Mouse (Mus musculus): Measurements from ENCODE around the gene Tmem150a. TPM values are rescaled to one million over a fixed set of nuclear protein-coding genes. Genes with fewer than 3 reads are reported as not detected.
A peak's percentile ranks its signal among the peaks of the same experiment; 100 is the strongest.

The Tmem150a gene
- polyA plus RNA-seq, 1 experiment = 13.0 TPM

GRCm38 (mm10) chr6:72346261-72346660 lies 9.0 kb upstream of the Tmem150a start:
- no peak for TF ChIP-seq CTCF (IDR thresholded peaks at IDR 0.05; ENCODE audit: low read depth, low read length)
- TF ChIP-seq EP300 (IDR thresholded peaks at IDR 0.05; ENCODE audit: insufficient read depth, low read depth, low read length) = no peak
- TF ChIP-seq POLR2A (IDR thresholded peaks at IDR 0.05; ENCODE audit: insufficient read depth, low read length) = no peak
- Histone ChIP-seq H3K4me1 (ENCODE audit: control insufficient read depth, insufficient read depth, low read length) (no peaks in the 10 kb centered on the region), H3K4me3 (ENCODE audit: low read depth, low read length) (no peak overlapping the region), H3K9ac (ENCODE audit: low read depth, poor library complexity, severe bottlenecking) (no peak overlapping the region), H3K9me3 (replicated peaks; ENCODE audit: control insufficient read depth, insufficient read depth, low read length, poor library complexity, severe bottlenecking) (no peaks in the 10 kb centered on the region), H3K27ac (ENCODE audit: insufficient read depth, low read length) (no peak overlapping the region), H3K36me3 (ENCODE audit: control insufficient read depth, insufficient read depth, low read length, poor library complexity, severe bottlenecking) (peaks cover 12% of the 10 kb centered on the region), H3K27me3 (ENCODE audit: control insufficient read depth, insufficient read depth, low read length, poor library complexity, severe bottlenecking) (no peaks in the 10 kb centered on the region)

GRCm38 (mm10) chr6:72347166-72347941 lies 7.9 kb upstream of the Tmem150a start, which contains the start of gene 0610030E20Rik:
TSS of gene 0610030E20Rik (plus strand) at chr6:72347317.
- Histone ChIP-seq H3K4me3 (ENCODE audit: low read depth, low read length) (peak within 1 kb of the TSS; percentile 59), H3K9ac (ENCODE audit: low read depth, poor library complexity, severe bottlenecking) (peak within 1 kb of the TSS; percentile 88), H3K36me3 (ENCODE audit: control insufficient read depth, insufficient read depth, low read length, poor library complexity, severe bottlenecking) (peaks cover 12% of the 10 kb centered on the region), H3K27me3 (ENCODE audit: control insufficient read depth, insufficient read depth, low read length, poor library complexity, severe bottlenecking) (no peaks in the 10 kb centered on the region), H3K4me1 (ENCODE audit: control insufficient read depth, insufficient read depth, low read length) (no peaks in the 10 kb centered on the region), H3K27ac (ENCODE audit: insufficient read depth, low read length) (no peak within 1 kb of the TSS), H3K9me3 (replicated peaks; ENCODE audit: control insufficient read depth, insufficient read depth, low read length, poor library complexity, severe bottlenecking) (no peaks in the 10 kb centered on the region)
- TF ChIP-seq CTCF (IDR thresholded peaks at IDR 0.05; ENCODE audit: low read depth, low read length) = peak; percentile 34
- TF ChIP-seq EP300 (IDR thresholded peaks at IDR 0.05; ENCODE audit: insufficient read depth, low read depth, low read length) = no peak

- TF ChIP-seq POLR2A (IDR thresholded peaks at IDR 0.05; ENCODE audit: insufficient read depth, low read length) (no peak), EP300 (IDR thresholded peaks at IDR 0.05; ENCODE audit: insufficient read depth, low read depth, low read length) (no peak), CTCF (IDR thresholded peaks at IDR 0.05; ENCODE audit: low read depth, low read length) (no peak)
- Histone ChIP-seq H3K9ac (ENCODE audit: low read depth, poor library complexity, severe bottlenecking) (no peak overlapping the region), H3K36me3 (ENCODE audit: control insufficient read depth, insufficient read depth, low read length, poor library complexity, severe bottlenecking) (peaks cover 12% of the 10 kb centered on the region), H3K9me3 (replicated peaks; ENCODE audit: control insufficient read depth, insufficient read depth, low read length, poor library complexity, severe bottlenecking) (no peaks in the 10 kb centered on the region), H3K27ac (ENCODE audit: insufficient read depth, low read length) (no peak overlapping the region), H3K4me3 (ENCODE audit: low read depth, low read length) (no peak overlapping the region), H3K4me1 (ENCODE audit: control insufficient read depth, insufficient read depth, low read length) (no peaks in the 10 kb centered on the region), H3K27me3 (ENCODE audit: control insufficient read depth, insufficient read depth, low read length, poor library complexity, severe bottlenecking) (no peaks in the 10 kb centered on the region)
These were observed 6.8 kb upstream of the Tmem150a start for GRCm38 (mm10) chr6:72348411-72348810.

- Histone ChIP-seq H3K27me3 (ENCODE audit: control insufficient read depth, insufficient read depth, low read length, poor library complexity, severe bottlenecking) (no peaks in the 10 kb centered on the region), H3K36me3 (ENCODE audit: control insufficient read depth, insufficient read depth, low read length, poor library complexity, severe bottlenecking) (peaks cover 12% of the 10 kb centered on the region), H3K4me1 (ENCODE audit: control insufficient read depth, insufficient read depth, low read length) (no peaks in the 10 kb centered on the region), H3K9ac (ENCODE audit: low read depth, poor library complexity, severe bottlenecking) (no peak overlapping the region), H3K4me3 (ENCODE audit: low read depth, low read length) (no peak overlapping the region), H3K27ac (ENCODE audit: insufficient read depth, low read length) (no peak overlapping the region), H3K9me3 (replicated peaks; ENCODE audit: control insufficient read depth, insufficient read depth, low read length, poor library complexity, severe bottlenecking) (no peaks in the 10 kb centered on the region)
- TF ChIP-seq CTCF (IDR thresholded peaks at IDR 0.05; ENCODE audit: low read depth, low read length) = no peak
- no peak for TF ChIP-seq EP300 (IDR thresholded peaks at IDR 0.05; ENCODE audit: insufficient read depth, low read depth, low read length)
- no peak for TF ChIP-seq POLR2A (IDR thresholded peaks at IDR 0.05; ENCODE audit: insufficient read depth, low read length)
These were observed 5.0 kb upstream of the Tmem150a start for GRCm38 (mm10) chr6:72350214-72350613.

GRCm38 (mm10) chr6:72352636-72353405 lies 2.4 kb upstream of the Tmem150a start:
- Histone ChIP-seq H3K27me3 (ENCODE audit: control insufficient read depth, insufficient read depth, low read length, poor library complexity, severe bottlenecking) (no peaks in the 10 kb centered on the region), H3K36me3 (ENCODE audit: control insufficient read depth, insufficient read depth, low read length, poor library complexity, severe bottlenecking) (peaks cover 12% of the 10 kb centered on the region), H3K4me3 (ENCODE audit: low read depth, low read length) (no peak overlapping the region), H3K9me3 (replicated peaks; ENCODE audit: control insufficient read depth, insufficient read depth, low read length, poor library complexity, severe bottlenecking) (no peaks in the 10 kb centered on the region), H3K9ac (ENCODE audit: low read depth, poor library complexity, severe bottlenecking) (no peak overlapping the region), H3K27ac (ENCODE audit: insufficient read depth, low read length) (no peak overlapping the region), H3K4me1 (ENCODE audit: control insufficient read depth, insufficient read depth, low read length) (no peaks in the 10 kb centered on the region)
- no peak for TF ChIP-seq CTCF (IDR thresholded peaks at IDR 0.05; ENCODE audit: low read depth, low read length)
- TF ChIP-seq POLR2A (IDR thresholded peaks at IDR 0.05; ENCODE audit: insufficient read depth, low read length) = no peak
- TF ChIP-seq EP300 (IDR thresholded peaks at IDR 0.05; ENCODE audit: insufficient read depth, low read depth, low read length) = no peak

GRCm38 (mm10) chr6:72354025-72354424 lies 1.2 kb upstream of the Tmem150a start:
- Histone ChIP-seq H3K4me1 (ENCODE audit: control insufficient read depth, insufficient read depth, low read length) (no peaks in the 10 kb centered on the region), H3K9ac (ENCODE audit: low read depth, poor library complexity, severe bottlenecking) (no peak overlapping the region; the same call in 1 of the 2 replicates), H3K36me3 (ENCODE audit: control insufficient read depth, insufficient read depth, low read length, poor library complexity, severe bottlenecking) (peaks cover 9% of the 10 kb centered on the region), H3K27me3 (ENCODE audit: control insufficient read depth, insufficient read depth, low read length, poor library complexity, severe bottlenecking) (no peaks in the 10 kb centered on the region), H3K4me3 (ENCODE audit: low read depth, low read length) (no peak overlapping the region), H3K27ac (ENCODE audit: insufficient read depth, low read length) (no peak overlapping the region), H3K9me3 (replicated peaks; ENCODE audit: control insufficient read depth, insufficient read depth, low read length, poor library complexity, severe bottlenecking) (no peaks in the 10 kb centered on the region)
- TF ChIP-seq POLR2A (IDR thresholded peaks at IDR 0.05; ENCODE audit: insufficient read depth, low read length) (no peak), EP300 (IDR thresholded peaks at IDR 0.05; ENCODE audit: insufficient read depth, low read depth, low read length) (no peak), CTCF (IDR thresholded peaks at IDR 0.05; ENCODE audit: low read depth, low read length) (no peak)
